Mouse (Mus musculus) urinary bladder, postnatal 36 days (tissue): ENCODE data around the gene Gm43517.

Experiments used
- DNase-seq, 2 experiments: peaks; one replicate each; pipeline ENCODE4 v3.0.0; 2022; ENCODE audit warnings: low spot score in 2 of 2, mixed read lengths in 1 of 2

Gene Gm43517

GRCm38 (mm10) chr12:49409833-49410232 is 24.9 kb downstream of the Gm43517 start:
- DNase-seq: no peak

- no peak for DNase-seq
These were observed 33.0 kb downstream of the Gm43517 start for GRCm38 (mm10) chr12:49417963-49418362.
